Mouse (Mus musculus) brain, embryonic 14.5 days (tissue): Measurements from ENCODE around the gene Taf3.

Experiments
- CTCF ChIP-seq: fragments of 200-500 bp; IDR thresholded peaks from 2 replicates; pipeline ENCODE4 v1.5.1; 2012; ENCODE audit warnings: inconsistent platforms, mild to moderate bottlenecking, moderate library complexity, borderline replicate concordance; ENCODE audit not compliant: insufficient read depth, insufficient read length; ENCODE audit errors: extremely low read depth
- POLR2A ChIP-seq: fragments of 200-500 bp; IDR thresholded peaks from 2 replicates; pipeline ENCODE4 v1.6.1; 2012; ENCODE audit warnings: mild to moderate bottlenecking, inconsistent platforms, borderline replicate concordance; ENCODE audit not compliant: poor library complexity, insufficient read depth, insufficient read length, severe bottlenecking; ENCODE audit errors: extremely low read depth

DNA sequence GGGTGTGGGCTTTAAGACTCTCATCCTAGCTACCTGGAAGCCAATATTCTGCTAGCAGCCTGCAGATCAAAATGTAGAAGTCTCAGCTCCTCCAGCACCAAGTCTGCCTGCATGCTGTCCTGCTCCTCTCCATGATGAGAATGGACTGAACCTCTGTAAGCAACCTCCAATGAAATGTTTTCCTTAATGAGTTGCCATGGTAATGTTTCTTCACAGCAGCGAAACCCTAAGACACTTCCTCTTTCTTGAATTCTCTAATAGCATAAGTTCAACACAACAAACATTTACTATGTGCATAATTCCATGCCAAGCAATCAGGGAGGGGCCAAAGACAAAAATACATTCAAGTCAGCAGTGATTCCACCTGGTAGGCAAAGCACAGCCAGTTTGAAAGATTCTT lies 82.8 kb downstream of the Taf3 start:
- TF ChIP-seq CTCF (no peak), POLR2A (no peak)
